Mouse (Mus musculus): ENCODE results near the gene Inhbb. TPM values are rescaled to one million over a fixed set of nuclear protein-coding genes. Genes with fewer than 3 reads are reported as not detected.

Gene Inhbb
- polyA plus RNA-seq, 1 experiment from 2014 or later, result 0.51 TPM

- H3K4me2 ChIP-seq, result no peak overlapping the region
- no peak for ATAC-seq (ENCODE audit: low FRiP score)
- 81% methylated on average over 12 of the region's 12 CpGs for WGBS
Measured at GRCm38 (mm10) chr1:119367546-119367945, 54.5 kb downstream of the Inhbb start.

GRCm38 (mm10) chr1:119366315-119366714 lies 55.7 kb downstream of the Inhbb start:
- Histone ChIP-seq H3K36me3 (ENCODE audit: control insufficient read depth, insufficient read depth, low read length) (no peaks in the 10 kb centered on the region), H3K4me1 (ENCODE audit: control insufficient read depth, insufficient read depth, low read length) (no peaks in the 10 kb centered on the region), H3K4me3 (ENCODE audit: low read depth, low read length) (no peak overlapping the region), H3K9me3 (ENCODE audit: control insufficient read depth, low read length) (no peaks in the 10 kb centered on the region), H3K27me3 (ENCODE audit: control insufficient read depth, insufficient read depth, low read length) (no peaks in the 10 kb centered on the region), H3K27ac (ENCODE audit: low read depth, low read length) (no peak overlapping the region), H3K4me2 (no peak overlapping the region), H3K9ac (ENCODE audit: low read length) (no peak overlapping the region)
- 78% methylated on average over 6 of the region's 6 CpGs for WGBS
- DNase-seq (ENCODE audit: low spot score, missing footprints) (no peak), ATAC-seq (ENCODE audit: low FRiP score) (no peak)

More at GRCm38 (mm10) chr1:119367546-119367945, 54.5 kb downstream of the Inhbb start:
- Histone ChIP-seq H3K36me3 (ENCODE audit: control insufficient read depth, insufficient read depth, low read length) (no peaks in the 10 kb centered on the region), H3K27me3 (ENCODE audit: control insufficient read depth, insufficient read depth, low read length) (no peaks in the 10 kb centered on the region), H3K9me3 (ENCODE audit: control insufficient read depth, low read length) (no peaks in the 10 kb centered on the region), H3K4me1 (ENCODE audit: control insufficient read depth, insufficient read depth, low read length) (no peaks in the 10 kb centered on the region), H3K27ac (ENCODE audit: low read depth, low read length) (no peak overlapping the region), H3K9ac (ENCODE audit: low read length) (no peak overlapping the region), H3K4me3 (ENCODE audit: low read depth, low read length) (no peak overlapping the region)
- DNase-seq (ENCODE audit: low spot score, missing footprints), result no peak

Other genes starting within 250 kb of the Inhbb start
- gene Ralb, start 82.5 kb upstream of the Inhbb start, polyA plus RNA-seq (2014; fragmentation: Nextera tagmentation; extraction: Ambion mirVana), result 73.7 and 75.2 TPM in 2 replicates
- gene Tmem185b, start 103.9 kb upstream of the Inhbb start, polyA plus RNA-seq (2014; fragmentation: Nextera tagmentation; extraction: Ambion mirVana), result 22.2 and 23.6 TPM in 2 replicates
- 48.9 and 50.0 TPM in 2 replicates for gene Epb41l5, start 226.8 kb upstream of the Inhbb start, polyA plus RNA-seq (2014; fragmentation: Nextera tagmentation; extraction: Ambion mirVana)